Mouse (Mus musculus) yolk sac, embryonic 10.5 days (tissue): ENCODE data around the gene Plin3.

Source experiments
- DNase-seq: peaks from one replicate; pipeline ENCODE4 v3.0.0-alpha.2; 2017; ENCODE audit warnings: low spot score

Gene Plin3

DNA sequence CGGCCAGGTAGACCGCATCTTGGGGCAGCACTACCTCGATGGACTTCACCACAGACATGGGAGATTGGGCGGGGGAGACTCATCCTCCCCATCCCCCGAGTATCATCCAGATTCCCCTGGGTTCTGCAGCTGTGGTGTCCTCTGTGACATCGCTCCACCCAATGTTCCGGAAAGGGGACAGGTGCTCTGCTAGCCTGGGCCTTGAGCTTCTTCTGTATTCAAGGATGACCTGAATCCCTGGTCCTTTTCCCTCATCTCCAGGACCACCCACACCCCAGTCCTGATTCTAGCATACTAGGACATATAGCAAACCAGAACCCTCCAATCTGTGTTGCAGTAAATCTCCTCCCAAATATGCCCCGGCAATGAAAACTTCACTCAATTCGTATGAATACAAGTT lies 7.5 kb upstream of the Plin3 start, which contains the start of gene Arrdc5:
Gene Arrdc5, minus strand, starts transcription at position 101 of the 400 bp plus-strand sequence.
- DNase-seq = no peak

DNA sequence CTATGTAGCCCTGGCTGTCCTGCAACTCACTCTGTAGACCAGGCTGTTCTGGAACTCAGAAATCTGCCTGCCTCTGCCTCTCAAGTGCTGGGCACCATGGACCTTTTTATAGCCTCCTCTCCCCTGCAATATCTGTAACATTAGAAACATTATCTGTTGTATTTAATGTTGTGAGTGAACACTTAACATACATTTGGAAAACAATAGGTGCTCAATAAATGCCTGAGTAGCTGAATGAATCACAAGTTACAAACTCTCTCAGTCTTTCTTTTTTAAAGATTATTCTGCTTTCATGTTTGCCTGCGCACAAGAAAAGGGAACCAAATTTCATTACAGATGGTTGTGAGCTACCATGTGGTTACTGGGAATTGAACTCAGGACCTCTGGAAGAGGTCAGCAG lies 5.6 kb upstream of the Plin3 start:
- DNase-seq = no peak

DNA sequence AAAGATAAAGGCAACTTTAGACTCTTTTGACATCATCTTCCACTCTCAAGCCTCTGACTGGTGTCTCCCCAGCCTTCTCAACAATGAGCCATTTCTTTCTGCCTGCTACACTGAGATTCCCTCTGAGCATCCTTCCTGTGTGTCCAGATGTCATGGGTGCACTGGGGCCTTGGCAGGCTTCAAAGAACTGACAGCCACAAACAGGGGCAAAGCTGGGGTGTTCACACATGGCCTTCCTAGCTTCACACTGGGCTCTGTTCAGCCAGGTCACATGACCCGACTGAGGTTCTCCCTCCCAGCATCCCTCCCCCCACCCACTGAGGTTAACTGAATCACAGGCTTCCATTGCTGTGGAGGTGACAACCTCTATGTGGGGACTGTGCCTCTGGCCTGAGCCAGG lies 3.5 kb upstream of the Plin3 start:
- no peak for DNase-seq

DNA sequence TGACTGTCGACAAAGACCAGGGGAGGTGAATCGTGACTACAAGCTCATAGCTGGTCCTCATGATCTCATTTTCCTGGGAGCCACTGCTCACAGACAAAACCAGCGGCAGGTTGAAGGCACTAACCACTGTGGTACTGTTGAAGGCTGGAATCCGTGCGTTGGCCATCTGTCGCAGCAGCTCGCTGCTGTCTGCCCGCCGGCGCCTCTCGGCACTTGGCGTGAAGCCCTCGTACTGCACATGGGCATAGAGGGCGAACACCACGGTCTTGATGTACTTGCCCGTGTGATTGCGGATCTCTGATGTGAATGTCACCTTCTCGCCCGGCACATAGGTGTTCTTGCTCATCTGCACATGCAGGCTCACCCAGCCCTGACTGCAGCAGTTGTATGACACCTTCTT lies 1.6 kb upstream of the Plin3 start:
- no peak for DNase-seq

DNA sequence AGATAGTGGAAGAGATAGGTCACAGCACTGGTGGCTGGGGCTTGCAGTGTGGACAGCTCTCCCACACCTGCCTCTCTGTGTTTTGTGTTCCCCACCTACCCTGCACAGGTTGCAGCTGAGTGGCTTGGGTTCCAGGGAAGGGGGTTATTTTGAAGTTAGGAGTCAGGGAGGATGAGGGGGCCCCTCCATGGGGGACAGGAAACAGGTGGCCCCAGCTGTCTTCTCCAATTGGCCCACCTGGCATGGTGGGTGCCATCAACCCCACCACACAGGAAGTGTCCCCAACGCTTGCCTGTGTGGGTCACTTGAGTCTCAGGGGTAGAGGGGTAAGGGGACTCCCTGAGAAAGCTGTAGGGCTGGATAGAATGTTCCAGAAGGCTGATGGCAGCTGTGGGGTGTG lies 618 bp upstream of the Plin3 start:
- DNase-seq = no peak

DNA sequence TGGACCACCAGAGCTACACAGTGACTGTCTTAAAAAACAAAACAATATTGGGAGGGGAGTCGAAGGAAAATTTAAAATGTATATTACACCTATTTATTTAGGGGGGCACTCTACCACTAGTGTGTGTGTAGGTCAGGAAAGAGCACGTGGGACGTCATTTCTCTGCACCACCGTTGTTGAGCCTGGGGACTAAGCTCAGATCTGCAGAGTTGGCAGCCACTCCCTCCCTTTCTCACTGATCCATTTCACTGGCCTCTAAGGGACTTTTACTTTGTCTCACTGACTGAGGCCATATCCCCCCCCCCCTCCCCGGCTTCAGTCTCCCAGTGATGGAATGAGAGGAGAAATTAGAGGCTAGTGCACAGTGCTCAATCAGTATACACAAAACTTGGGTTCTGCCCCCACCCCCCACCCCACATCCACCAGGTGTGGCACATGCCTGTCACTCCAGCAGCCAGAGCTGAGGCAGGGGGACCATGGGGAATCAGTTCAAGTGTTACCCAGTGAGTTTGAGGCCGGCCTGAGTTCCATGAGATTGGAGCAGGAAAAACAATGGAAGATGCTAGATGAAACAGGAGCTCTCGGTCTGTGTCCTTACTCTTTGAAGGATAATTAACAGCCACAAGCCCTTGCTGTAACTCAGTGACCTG lies 722 bp downstream of the Plin3 start:
- no peak for DNase-seq

DNA sequence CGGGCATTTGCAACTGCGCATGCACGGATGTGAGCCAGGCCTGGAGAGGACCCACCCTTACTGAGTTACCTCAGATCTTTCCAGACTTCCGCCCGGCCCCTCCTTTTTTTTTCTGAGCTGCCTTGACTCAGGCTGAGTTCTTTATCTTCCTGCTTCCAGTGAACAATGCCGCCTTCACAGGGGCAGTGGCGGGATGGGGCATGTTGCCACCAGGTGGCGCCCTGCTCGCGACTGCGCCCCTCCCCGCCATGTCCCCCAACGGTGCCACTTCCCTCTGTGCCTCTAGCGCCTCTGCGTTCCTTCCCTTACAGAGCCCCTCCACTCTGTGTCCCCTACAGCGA lies 1.5 kb downstream of the Plin3 start:
- DNase-seq = peak; percentile 94

DNA sequence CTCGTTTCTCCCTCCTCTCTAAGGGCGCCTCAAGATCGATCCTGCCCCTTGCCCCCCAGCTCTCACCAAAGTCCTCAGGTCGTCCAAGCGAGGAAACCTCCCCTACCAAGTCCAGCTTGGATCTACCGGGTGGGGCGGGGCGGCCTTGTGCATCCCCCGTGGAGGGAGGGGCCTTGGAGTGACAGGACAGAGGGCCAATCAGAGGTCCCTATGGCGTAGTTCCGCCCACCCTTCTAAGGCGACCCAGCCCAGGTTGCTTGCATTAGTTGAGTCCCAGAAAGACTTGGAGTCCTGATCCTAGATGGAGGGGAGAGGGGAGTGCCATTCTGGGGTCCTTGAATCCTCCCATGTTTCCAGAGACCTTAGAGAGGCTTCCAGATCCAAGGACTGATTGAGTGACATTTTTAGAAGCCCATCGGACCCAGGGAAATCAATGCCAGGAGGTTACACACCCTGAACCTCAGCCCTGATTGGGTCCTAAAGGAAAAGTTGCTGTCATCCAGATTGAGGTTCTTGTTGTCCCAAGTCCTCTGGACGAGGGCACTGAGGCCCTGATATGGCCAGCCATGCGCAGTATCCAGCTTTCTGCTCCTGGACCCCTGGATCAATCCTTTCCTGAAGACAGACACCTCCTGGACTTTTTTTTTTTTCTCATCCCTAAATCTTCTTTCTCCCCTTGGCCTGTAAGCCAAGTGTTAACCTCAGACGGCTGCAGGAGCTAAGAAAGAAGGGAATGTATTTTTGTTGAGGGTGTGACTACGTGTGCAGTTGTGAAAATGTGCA lies 2.1 kb downstream of the Plin3 start:
- peak; percentile 97 for DNase-seq

DNA sequence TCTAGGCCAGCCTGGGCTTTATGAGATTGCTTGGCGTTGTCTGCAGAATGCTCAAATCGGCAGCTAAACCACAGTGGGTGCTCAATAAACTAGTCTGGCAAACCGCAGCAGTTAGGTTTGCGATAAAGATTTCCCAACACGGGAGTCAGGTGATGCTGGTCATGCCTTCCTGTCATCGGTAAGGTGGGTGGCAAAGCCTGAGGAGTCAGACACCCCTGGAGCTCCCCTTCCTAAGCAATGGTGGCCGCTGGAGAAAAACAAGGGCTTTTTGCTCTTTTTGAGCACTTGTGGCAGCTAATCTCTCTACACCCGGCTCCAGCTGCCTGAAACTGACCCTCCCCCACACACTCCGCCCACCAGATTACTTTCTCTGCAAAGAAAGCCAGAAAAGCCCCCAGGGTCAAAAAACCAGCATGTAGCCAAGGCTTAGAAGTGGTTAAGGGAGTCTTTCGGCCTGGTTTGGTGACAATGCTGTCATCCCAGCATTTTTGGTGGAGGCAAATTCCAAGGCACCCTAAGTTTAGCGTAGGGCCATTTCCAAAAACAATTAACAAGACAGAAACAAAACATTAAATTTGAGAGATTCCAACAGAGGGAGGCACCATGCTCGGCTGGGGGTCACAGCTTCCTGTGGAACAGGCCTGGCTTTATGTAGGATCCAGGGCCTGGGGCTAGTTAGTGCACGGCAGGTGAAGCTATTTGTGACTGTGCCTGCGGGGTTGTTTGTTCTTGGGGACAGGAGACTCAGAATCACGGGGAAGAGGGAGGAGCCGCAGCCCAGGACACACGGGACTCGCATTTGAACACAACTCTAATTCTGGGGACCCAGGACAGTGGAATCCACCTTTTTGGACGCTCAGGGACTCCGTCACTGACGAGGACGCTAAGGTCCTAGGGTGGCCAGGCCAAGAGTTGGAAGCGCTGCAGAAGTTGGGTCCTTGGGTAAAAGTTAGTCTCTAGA lies 3.0 kb downstream of the Plin3 start:
- DNase-seq = peak; percentile 81

DNA sequence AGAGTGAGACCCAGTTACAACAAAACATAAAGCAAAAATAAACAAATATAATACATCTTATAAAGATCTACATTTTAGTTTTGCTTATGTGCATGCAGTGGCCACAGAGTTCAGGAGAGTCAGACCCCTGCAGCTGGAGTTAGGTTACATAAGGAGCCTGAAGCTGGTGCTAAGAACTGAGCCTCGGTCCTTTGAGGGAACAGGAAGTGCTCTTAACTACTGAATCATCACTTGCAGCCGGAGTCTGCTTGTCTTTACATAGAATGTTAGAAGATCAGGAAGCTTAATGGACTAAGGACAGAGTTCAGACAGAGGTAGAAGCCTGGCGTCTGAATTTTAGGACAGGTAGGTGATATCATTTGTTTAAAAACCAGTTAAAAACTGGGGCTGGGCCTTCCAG lies 3.8 kb downstream of the Plin3 start:
- DNase-seq = no peak

DNA sequence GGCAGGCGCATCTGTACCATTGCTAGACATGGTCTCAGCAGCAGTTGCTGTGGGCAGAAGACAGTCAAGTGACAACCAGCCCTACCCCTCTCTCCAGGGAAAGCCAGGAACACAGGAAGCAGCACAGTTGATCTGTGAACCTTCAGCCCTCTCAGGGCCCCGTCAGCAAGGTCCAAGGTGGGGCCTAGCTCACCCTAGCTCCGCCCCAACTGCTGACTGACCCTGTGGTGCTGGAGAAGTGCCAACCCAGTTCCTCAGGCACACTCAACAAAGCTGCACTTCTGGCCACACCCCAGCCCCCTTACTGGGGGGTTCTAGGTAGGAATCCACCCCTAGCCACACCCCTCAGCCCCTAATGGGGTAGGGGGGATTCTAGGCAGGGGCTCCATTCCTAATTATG lies 4.8 kb downstream of the Plin3 start:
- DNase-seq = peak; percentile 91

DNA sequence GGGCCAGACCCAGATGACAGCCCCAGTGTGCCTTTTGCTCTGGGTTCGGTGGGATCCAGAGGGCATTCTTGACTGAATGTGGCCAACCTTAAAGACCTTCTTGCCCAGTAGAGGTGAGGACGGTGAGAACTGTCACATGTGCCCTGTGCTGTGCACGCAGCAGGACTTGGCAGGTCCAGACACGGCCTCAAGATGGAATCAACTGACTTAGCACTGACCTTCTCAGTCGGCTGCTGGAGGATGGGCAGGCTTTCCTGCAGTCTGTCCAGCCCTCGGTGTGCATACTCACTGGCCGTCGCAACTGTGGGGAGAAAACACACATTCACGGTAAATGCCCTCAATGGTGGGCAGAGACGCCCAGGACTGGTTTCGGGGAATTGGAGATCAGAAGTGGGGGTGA lies 6.7 kb downstream of the Plin3 start:
- DNase-seq = no peak

DNA sequence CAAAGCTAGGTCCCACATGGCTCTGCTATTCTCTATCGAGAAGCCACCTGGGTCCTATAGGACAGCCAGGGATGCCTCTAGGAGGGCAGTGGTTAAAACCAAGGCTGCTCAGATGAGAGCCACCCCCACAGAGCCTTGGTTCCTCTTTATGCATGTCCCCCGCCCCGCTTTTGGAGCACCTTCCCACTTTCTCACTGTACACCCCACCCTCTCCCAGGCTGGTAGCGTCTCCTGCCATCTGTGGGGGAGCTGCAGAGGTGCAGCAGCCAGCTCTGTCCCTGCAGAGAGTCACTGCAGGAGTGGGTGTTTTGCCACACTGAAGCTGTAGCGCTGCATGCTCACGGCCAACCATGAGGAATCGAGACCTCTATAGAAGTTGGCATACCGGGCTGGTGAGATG lies 9.4 kb downstream of the Plin3 start:
- DNase-seq = no peak

DNA sequence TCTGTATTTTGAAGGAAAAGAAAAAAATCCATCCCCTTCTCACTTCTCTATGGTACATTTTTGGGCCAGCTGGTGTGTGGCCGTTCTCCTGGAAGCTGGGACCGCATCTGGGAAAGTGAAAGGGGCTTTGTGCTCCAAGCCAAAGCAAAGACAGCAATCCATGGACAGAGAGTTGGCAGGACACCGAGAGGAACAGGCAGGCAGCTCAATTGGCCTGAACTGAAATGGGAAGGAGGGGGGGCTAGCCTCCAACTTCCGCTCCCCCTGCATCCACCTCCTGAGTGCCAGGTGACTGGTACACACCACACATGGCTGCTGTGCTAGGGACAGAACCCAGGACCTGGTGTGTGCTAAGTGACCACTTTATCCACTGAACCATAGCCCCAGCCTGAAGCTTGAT lies 9.9 kb downstream of the Plin3 start:
- no peak for DNase-seq

DNA sequence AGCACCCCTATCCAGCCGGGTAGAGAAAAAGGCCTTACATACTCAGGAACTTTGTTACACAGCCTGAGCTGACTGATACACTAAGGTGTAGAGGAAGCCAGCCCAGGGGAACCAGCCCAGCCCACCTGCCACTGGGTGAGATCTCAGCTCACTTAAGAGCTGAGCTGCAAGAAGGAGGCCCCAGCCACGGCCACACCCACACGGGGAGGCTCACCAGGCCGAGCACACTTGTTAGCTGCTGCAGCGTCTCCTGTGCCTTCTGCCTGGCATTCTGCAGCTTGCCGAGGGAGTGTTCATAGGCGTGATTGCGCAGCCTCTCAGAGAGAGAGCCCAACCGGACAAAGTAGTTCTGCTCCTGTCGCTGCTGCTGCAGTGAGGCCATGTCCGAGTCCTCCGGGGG lies 11.5 kb downstream of the Plin3 start:
- DNase-seq = no peak

DNA sequence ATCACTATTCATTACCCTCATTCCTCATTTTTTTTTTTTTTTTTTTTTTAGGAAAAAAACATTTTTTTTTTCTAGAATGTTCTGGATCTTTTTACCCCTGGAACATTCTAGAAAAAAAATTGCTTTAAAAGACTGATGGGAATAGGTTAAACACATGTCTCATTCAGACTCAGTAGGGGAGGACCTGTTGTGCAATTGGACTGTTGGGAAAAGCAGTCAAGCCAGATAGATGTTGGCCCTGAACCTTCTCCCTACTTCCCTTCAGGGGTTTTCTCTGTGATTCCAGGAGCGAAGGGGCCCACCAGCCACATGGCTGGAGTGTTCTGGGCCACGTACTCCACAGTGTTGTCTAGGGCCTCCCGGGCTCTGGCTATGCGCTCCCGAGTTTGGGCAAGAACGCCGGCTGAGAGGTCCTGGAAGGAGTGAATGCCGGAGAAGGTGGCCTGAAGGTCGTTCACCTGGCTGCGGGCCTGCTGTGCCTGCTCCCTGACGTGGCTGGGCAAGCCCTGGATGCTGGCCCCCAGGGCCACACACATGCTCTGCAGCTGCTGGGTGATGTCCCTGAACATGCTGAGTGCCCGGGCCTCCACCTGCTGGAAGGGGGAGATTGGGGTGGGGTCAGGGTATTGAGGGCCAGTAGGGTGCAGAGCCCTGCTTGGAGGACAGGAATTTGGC lies 13.1 kb downstream of the Plin3 start:
- DNase-seq = no peak

DNA sequence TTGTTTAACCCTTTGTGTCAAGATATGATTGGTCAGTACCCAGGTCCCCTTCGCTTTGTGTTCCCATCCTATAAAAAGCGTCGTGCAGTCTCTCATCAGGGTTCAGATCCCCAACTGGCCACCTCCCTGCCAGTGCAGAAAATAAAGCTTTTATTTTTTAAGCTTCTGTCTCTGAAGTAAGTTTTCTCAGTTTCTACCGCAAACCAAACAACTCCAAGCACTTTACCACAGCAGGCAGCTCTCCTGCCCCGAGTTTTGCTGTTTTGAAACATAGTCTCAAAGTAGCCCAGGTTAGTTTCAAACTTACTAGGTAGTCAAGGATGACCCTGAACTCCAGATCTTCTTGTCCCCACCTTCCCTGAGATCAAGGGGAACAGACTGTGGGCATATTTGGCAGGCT lies 14.3 kb downstream of the Plin3 start:
- peak; percentile 55 for DNase-seq

DNA sequence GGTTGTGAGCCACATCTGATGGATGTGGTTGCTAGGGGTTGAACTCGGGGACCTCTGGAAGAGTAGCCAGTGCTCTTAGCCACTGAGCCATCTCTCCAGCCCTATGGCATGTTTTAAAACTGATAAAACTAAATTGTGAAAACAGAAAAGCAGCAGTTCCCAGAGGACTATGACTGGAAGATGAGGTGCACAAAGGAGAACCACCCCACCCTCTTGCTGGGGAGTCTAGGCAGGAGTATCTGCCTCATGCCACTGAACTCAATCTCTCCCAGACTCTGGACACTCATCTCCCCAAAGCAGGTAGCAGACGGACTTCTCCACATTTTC lies 15.1 kb downstream of the Plin3 start:
- DNase-seq = no peak

DNA sequence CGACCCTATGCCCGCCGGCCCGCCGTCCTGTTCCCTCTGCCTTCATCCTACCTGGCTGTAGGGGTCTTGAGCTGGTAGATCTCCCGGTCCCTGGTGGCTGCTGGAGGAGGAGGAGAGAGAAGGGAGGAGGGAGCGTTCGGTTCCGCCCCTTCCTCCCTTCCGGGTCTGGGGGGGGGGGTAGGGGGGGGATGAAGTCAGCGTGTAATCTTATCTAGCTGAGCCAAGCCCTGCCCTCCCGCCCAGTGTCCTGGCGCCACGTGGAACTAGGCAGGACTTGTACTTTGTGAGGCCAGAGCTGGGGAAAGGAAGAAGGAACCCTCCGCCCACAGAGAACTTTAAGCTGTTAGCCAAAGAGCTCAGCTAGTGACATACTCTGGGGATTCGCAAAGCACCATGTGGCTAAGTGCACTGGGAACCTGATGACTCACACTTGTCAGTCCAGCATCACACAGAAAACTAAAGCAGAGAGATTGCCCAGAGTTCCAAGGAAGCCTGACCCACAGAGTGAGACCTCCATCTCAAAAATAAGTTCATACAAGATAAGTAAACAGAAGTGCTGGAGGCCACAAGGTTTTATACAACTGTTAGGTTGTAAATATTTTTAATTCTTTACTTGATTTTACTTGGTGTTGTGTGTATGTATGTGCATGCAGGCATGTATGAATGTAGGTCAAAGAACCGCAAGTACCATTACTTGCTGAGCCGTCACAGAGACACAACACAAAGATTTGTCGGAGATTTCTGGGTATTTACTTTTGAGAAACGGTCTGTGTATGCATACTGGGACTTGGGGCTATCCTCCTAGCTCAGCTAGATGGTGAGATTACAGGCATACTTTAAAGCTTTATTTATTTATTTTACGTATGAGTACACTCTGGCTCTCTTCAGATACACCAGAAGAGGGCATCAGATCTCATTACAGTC lies 15.8 kb downstream of the Plin3 start, which contains the start of gene Ticam1:
Gene Ticam1, minus strand, starts transcription at position 144 of the 924 bp plus-strand sequence.
- DNase-seq = peak; percentile 98

DNA sequence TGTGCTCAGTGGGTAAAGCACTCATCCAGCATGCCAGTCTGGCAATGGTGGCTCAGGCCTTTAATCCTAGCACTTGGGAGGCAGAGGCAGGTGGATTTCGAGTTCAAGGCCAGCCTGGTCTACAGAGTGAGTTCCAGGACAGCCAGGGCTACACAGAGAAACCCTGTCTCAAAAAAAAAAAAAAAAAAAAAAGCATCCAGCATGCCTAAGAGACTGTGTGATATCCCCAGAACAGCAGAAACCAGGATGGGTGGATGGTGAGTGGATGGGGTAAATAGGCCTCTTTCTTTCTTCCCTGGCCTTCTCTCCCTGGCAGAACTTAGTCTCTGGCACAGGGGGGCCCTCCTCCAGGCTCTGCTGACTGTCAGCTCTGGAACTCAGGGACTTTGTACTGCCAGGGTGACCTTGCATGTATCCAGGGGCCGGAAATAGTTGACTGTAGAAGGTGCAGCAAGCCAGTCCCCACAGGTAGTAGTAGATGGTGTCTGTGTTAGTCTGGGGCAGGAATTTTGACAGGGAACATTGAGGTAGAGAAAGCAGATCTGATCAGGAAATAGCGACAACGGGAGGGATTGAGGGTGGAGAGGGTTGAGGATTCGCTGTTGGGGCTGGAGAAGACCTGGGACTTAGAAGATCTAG lies 16.7 kb downstream of the Plin3 start:
- DNase-seq = peak; percentile 76

DNA sequence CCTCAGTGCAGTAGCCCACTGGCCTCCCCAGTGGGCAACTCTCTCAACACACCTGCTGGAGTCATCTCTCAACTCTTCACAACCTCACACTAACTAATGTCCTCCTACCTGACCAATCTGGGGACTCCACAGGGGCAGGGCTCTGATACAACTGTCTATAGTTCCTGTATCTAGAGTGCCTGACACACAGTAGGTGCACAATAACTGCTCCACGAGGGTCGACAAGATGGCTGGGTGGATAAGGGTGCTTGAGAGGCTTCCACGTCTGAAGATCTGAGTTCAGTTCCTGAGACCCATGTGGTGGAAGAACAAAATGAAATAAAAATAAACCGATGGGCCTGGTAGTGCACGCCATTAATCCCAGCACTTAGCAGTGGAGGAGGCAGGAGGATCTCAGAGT lies 18.7 kb downstream of the Plin3 start:
- DNase-seq = no peak
